Mouse (Mus musculus): ENCODE data around the gene Camk1d.

- TF ChIP-seq POLR2A (IDR thresholded peaks at IDR 0.05; ENCODE audit: borderline replicate concordance, control insufficient read depth, low read depth, low read length) (no peak), CTCF (IDR thresholded peaks at IDR 0.05; ENCODE audit: control insufficient read depth, insufficient read depth, low read length) (no peak)
These were observed 288.7 kb downstream of the Camk1d start for GRCm38 (mm10) chr2:5425612-5426011.

Measured in bone marrow, adult 2 months (tissue).